ENCODE assay signal across 8 mouse cellular contexts in the genomic region with DNA sequence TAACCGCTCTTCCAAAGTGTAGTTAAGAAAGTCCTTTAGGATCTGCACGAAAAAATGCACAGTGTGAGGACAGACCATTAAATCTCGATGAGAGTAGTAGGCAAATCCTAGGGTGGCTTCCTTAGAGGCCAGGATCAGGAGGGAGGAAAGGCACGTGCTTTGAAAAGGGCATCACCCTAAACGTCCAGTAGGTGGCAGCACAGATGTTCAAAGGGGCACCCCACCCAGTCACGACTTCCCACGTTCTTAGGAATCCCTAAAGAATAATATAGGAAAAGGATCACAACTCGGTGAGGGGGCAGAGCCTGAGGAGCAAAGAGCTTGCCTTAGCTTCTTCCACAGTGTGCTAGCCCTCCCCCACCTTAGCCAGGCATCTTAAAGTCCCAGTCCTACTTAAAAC. TPM values are rescaled to one million over a fixed set of nuclear protein-coding genes. Genes with fewer than 3 reads are reported as not detected.
DNase-seq lines count a peak whose midpoint lies in the region; ATAC-seq and TF ChIP-seq lines count a peak whose summit lies in the region.

No protein-coding gene starts in this region.

- peaks cover 18% of the 10 kb centered on the region for H3K36me3 ChIP-seq in forebrain, postnatal 0 days (ENCODE audit: insufficient read depth)
- no peaks in the 10 kb centered on the region for H3K36me3 ChIP-seq in lung, embryonic 16.5 days (ENCODE audit: control insufficient read depth, insufficient read depth, low read length)

- no peak overlapping the region for H3K9ac ChIP-seq in forebrain, postnatal 0 days
- no peak overlapping the region for H3K9ac ChIP-seq in lung, embryonic 16.5 days (ENCODE audit: low read length)

- H3K27me3 ChIP-seq in cerebellum, adult 2 months (ENCODE audit: control insufficient read depth, insufficient read depth, low read length): no peaks in the 10 kb centered on the region
- peaks cover 8% of the 10 kb centered on the region; the same call in 1 of the 2 replicates for H3K27me3 ChIP-seq in forebrain, postnatal 0 days (ENCODE audit: insufficient read depth, low read length)
- H3K27me3 ChIP-seq in lung, embryonic 16.5 days (ENCODE audit: control insufficient read depth, insufficient read depth, low read depth, low read length): peaks cover 10% of the 10 kb centered on the region

- no peak overlapping the region for H3K27ac ChIP-seq in cerebellum, adult 2 months (ENCODE audit: insufficient read depth, low read length)
- H3K27ac ChIP-seq in forebrain, postnatal 0 days (ENCODE audit: low read depth, low read length): no peak overlapping the region
- no peak overlapping the region for H3K27ac ChIP-seq in lung, embryonic 16.5 days (ENCODE audit: low read length)

- TF ChIP-seq CTCF in cerebellum, adult 2 months (IDR thresholded peaks at IDR 0.05; ENCODE audit: borderline replicate concordance, insufficient read depth, low read depth, low read length): peak; percentile 91
- peak; percentile 87 for TF ChIP-seq CTCF in forebrain, postnatal 0 days (IDR thresholded peaks at IDR 0.05; ENCODE audit: low read depth)

- ATAC-seq in forebrain, postnatal 0 days: peak; percentile 72
- peak; percentile 24 to 33; a peak in 1 of 4 replicates for ATAC-seq in hematopoietic stem cell, adult 5-6 weeks (replicated peaks in 1 of 2; ENCODE audit: insufficient read depth in 1 of 2, low FRiP score in 2 of 2, low TSS enrichment in 1 of 2, low read depth in 1 of 2, poor library complexity in 2 of 2, severe bottlenecking in 2 of 2)
- peak; percentile 66 for ATAC-seq in lung, embryonic 16.5 days (ENCODE audit: low read depth)

- H3K4me1 ChIP-seq in cerebellum, adult 2 months (ENCODE audit: control insufficient read depth, insufficient read depth, low read length): peaks cover 8% of the 10 kb centered on the region; the same call in 1 of the 2 replicates
- peaks cover 4% of the 10 kb centered on the region; the same call in 1 of the 2 replicates for H3K4me1 ChIP-seq in forebrain, postnatal 0 days (ENCODE audit: insufficient read depth)
- peaks cover 2% of the 10 kb centered on the region; the same call in 1 of the 2 replicates for H3K4me1 ChIP-seq in lung, embryonic 16.5 days (replicated peaks; ENCODE audit: control insufficient read depth, insufficient read depth, low read length)

- TF ChIP-seq POLR2A in cerebellum, adult 2 months (IDR thresholded peaks at IDR 0.05; ENCODE audit: borderline replicate concordance, insufficient read depth, low read length): no peak

- H3K9me3 ChIP-seq in forebrain, postnatal 0 days (ENCODE audit: low read length): no peaks in the 10 kb centered on the region
- H3K9me3 ChIP-seq in lung, embryonic 16.5 days (ENCODE audit: control insufficient read depth, low read length): no peaks in the 10 kb centered on the region

- peak overlapping the region; percentile 56 for H3K4me3 ChIP-seq in cerebellum, adult 2 months (replicated peaks; ENCODE audit: insufficient read depth, low read depth, low read length)
- peak overlapping the region; percentile 65 for H3K4me3 ChIP-seq in forebrain, postnatal 0 days (ENCODE audit: low read depth, low read length)
- no peak overlapping the region for H3K4me3 ChIP-seq in lung, embryonic 16.5 days (ENCODE audit: low read length)

- DNase-seq in Muller cell, postnatal 12 days (ENCODE audit: inconsistent ontology term): peak; percentile 67
- DNase-seq in cerebellum, adult 2 months: peak; percentile 77 to 84
- peak; percentile 85 for DNase-seq in forebrain, postnatal 0 days
- DNase-seq in layer of hippocampus, adult 9-10 months (ENCODE audit: low spot score): peak; percentile 59
- DNase-seq in ovary, postnatal 14 days (ENCODE audit: low spot score): peak; percentile 66
- peak; percentile 66 for DNase-seq in thymus, postnatal 25 days

- H3K4me2 ChIP-seq in forebrain, postnatal 0 days (ENCODE audit: low read depth): peak overlapping the region; percentile 69
- H3K4me2 ChIP-seq in lung, embryonic 16.5 days (ENCODE audit: low read depth, low read length): peak overlapping the region; percentile 31

- 9% methylated on average over 8 of the region's 8 CpGs for WGBS in cerebellum, adult 2 months
- WGBS in forebrain, postnatal 0 days: 12% methylated on average over 8 of the region's 8 CpGs
- 11% methylated on average over 8 of the region's 8 CpGs for WGBS in lung, embryonic 16.5 days

RNA-seq across cellular contexts. Expression of gene Nanog, which starts 32.7 kb away (rescaled TPM):
- polyA plus RNA-seq in cerebellum, adult 2 months (2012; rRNA removed): 0.07 and 0.13 TPM in 2 replicates
- total RNA-seq in forebrain, postnatal 0 days (2014; rRNA removed): not detected in 2 replicates
- 0.07 TPM in 1 of 2 replicates, not detected in the other for polyA plus RNA-seq in forebrain, postnatal 0 days (2015; fragmentation: Nextera tagmentation; extraction: Ambion mirVana)
- not detected in 2 replicates for total RNA-seq in hematopoietic stem cell, adult 5-6 weeks (2017)
- polyA plus RNA-seq in lung, embryonic 16.5 days (2015; fragmentation: Nextera tagmentation; extraction: Ambion mirVana): 0.28 and 0.54 TPM in 2 replicates
